In genomic region chr2:71872801-71873443, GRCm38 (mm10) we compare ENCODE assay signal across 8 mouse cellular contexts. TPM values are rescaled to one million over a fixed set of nuclear protein-coding genes. Genes with fewer than 3 reads are reported as not detected.
DNase-seq lines count a peak whose midpoint lies in the region; ATAC-seq lines count a peak whose summit lies in the region.

TSS of gene Pdk1 (plus strand) at chr2:71873224.

- H3K4me1 ChIP-seq in lung, embryonic 16.5 days (replicated peaks; ENCODE audit: control insufficient read depth, insufficient read depth, low read length) = peaks cover 11% of the 10 kb centered on the region; the same call in 1 of the 2 replicates

- peak within 1 kb of the TSS; percentile 72 for H3K4me2 ChIP-seq in lung, embryonic 16.5 days (ENCODE audit: low read depth, low read length)

- H3K4me3 ChIP-seq in lung, embryonic 16.5 days (ENCODE audit: low read length) = peak within 1 kb of the TSS; percentile 72

- DNase-seq in MEL-GATA-1-ER (ENCODE audit: extremely low read depth, low read depth) = peak; percentile 80
- peak; percentile 98 for DNase-seq in cerebellum, adult 8-10 months
- DNase-seq in forelimb bud, embryonic 11.5 days (ENCODE audit: low read depth, low spot score) = peak; percentile 96
- DNase-seq in layer of hippocampus, adult 9-10 months (ENCODE audit: low spot score) = peak; percentile 81
- peak; percentile 92 for DNase-seq in ovary, postnatal 10 days (ENCODE audit: low spot score)
- DNase-seq in thymus, postnatal 10 days (ENCODE audit: low spot score in 2 of 2) = peak; percentile 98 to 99

- H3K9me3 ChIP-seq in lung, embryonic 16.5 days (ENCODE audit: control insufficient read depth, low read length) = no peaks in the 10 kb centered on the region

- H3K27ac ChIP-seq in lung, embryonic 16.5 days (ENCODE audit: low read length) = peak within 1 kb of the TSS; percentile 97

- H3K36me3 ChIP-seq in lung, embryonic 16.5 days (ENCODE audit: control insufficient read depth, insufficient read depth, low read length) = no peaks in the 10 kb centered on the region

- no peaks in the 10 kb centered on the region for H3K27me3 ChIP-seq in lung, embryonic 16.5 days (ENCODE audit: control insufficient read depth, insufficient read depth, low read depth, low read length)

- under 1% methylated on average over 49 of the region's 55 CpGs for WGBS in lung, embryonic 16.5 days

- peak; percentile 92 to 94 for ATAC-seq in hematopoietic stem cell, adult 5-6 weeks (replicated peaks in 1 of 2; ENCODE audit: insufficient read depth in 1 of 2, low FRiP score in 2 of 2, low TSS enrichment in 1 of 2, low read depth in 1 of 2, poor library complexity in 2 of 2, severe bottlenecking in 2 of 2)
- peak; percentile 98 for ATAC-seq in lung, embryonic 16.5 days (ENCODE audit: low read depth)

- peak within 1 kb of the TSS; percentile 84 for H3K9ac ChIP-seq in lung, embryonic 16.5 days (ENCODE audit: low read length)

RNA-seq across cellular contexts. Expression of gene Pdk1, which starts in this region (rescaled TPM):
- total RNA-seq in hematopoietic stem cell, adult 5-6 weeks (2017) = 108 and 111 TPM in 2 replicates
- 54.0 and 57.1 TPM in 2 replicates for polyA plus RNA-seq in lung, embryonic 16.5 days (2015; fragmentation: Nextera tagmentation; extraction: Ambion mirVana)

Comparison
In these comparisons a context has a peak if more than half of its experiments do, and no peak if none do; other contexts are left out.
1. Peak in every context shown above with its lines: DNase-seq, ATAC-seq, H3K4me3 ChIP-seq and H3K27ac ChIP-seq.